Mouse (Mus musculus) MEL (cell line): ENCODE measurements at regions not wholly inside any gene's neighbourhood (a gene's known extent, or its start where the extent isn't known, plus 50 kb on each side); places are given as distances from the start of the nearest gene placed in this dataset.

Experiments
- CHD2 ChIP-seq: IDR thresholded peaks from 2 replicates; pipeline ENCODE4 v1.6.1; 2011; ENCODE audit warnings: low read length, improper control_type of control experiment
- CTCF ChIP-seq, 3 experiments: IDR thresholded peaks in 2 of 3; conservative IDR thresholded peaks in 1 of 3; 2 replicates each; pipeline ENCODE4 v1.5.1; 2011 to 2012; ENCODE audit warnings: low read length in 3 of 3, low read depth in 2 of 3, mild to moderate bottlenecking in 2 of 3, improper control_type of control experiment in 1 of 3, inconsistent platforms in 1 of 3, mixed read lengths in 1 of 3, moderate library complexity in 1 of 3; ENCODE audit not compliant: control insufficient read depth in 1 of 3, insufficient read depth in 1 of 3, poor library complexity in 1 of 3, severe bottlenecking in 1 of 3
- TAL1 ChIP-seq: IDR thresholded peaks from 2 replicates; pipeline ENCODE4 v1.6.1; 2012; ENCODE audit warnings: mild to moderate bottlenecking, inconsistent platforms, low read length, moderate library complexity, mixed read lengths

GRCm38 (mm10) chr2:56990768-56991167, 133.0 kb downstream of the Nr4a2 start:
- no peak for TF ChIP-seq CHD2
- TF ChIP-seq TAL1 = no peak
- no peak for TF ChIP-seq CTCF (IDR thresholded peaks at IDR 0.05 in 2 of 3, conservative IDR thresholded peaks at IDR 0.05 in 1 of 3; ENCODE audit: control insufficient read depth in 1 of 3, insufficient read depth in 1 of 3, low read depth in 2 of 3, low read length in 3 of 3, poor library complexity in 1 of 3, severe bottlenecking in 1 of 3)
